Mouse (Mus musculus) adrenal gland, adult 10 weeks (tissue): ENCODE data around the gene Pla2g4a. TPM values are rescaled to one million over a fixed set of nuclear protein-coding genes. Genes with fewer than 3 reads are reported as not detected.

Experiments
- polyA plus RNA-seq: library from polyadenylated mRNA; stranded (reverse); fragments of 350-450 nt; fragmentation: Illumina TruSeq; extraction: RNeasy Lipid Tissue Mini Kit (QIAGEN cat#74804); gene quantifications from one replicate; pipeline ENCODE4 v1.2.3, GENCODE M21; 2014; ENCODE audit warnings: low read depth, low replicate concordance

Gene Pla2g4a
- 20.9 TPM for polyA plus RNA-seq

DNA sequence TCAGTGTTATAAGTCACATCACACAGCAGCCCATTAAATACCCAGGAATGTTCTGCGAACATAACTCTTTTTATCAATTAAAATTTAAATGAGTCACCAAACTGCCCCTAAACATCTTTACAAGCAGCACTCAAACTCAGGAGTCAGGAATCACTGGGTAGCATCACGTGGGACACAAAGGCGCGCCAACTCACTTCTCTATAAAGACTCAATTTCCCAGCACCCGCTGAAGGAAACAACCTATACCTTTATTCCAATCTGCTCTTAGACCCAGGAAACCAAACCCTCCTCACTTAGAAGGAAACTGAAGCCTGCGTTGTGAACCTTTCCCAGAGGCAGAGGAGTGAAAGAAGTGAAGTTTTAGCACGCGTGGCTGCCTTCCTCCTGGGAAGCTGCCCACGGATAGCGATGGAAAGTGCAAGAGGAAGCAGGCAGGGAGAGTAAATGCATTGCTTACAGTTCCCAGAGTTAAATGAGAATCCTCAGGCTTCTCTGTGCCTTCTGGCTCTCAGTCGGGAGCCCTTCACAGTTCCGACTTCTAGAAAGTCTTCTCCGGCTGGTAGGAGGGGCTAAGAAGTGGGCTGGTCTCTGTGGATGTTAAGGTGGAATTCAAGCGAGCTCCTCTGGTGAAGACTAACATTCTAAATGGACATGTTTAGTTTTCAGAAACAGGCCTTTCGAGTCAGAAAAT lies at the start of gene Pla2g4a:
TSS of gene Pla2g4a (minus strand) at position 557 of the 691 bp plus-strand sequence.

Other genes with a start within 250 kb of the Pla2g4a start
- gene Ptgs2, start 138.7 kb upstream of the Pla2g4a start, polyA plus RNA-seq, result 2.3 TPM